Mouse (Mus musculus) lung, embryonic 14.5 days (tissue): ENCODE results near the gene Ntrk3. TPM values are rescaled to one million over a fixed set of nuclear protein-coding genes. Genes with fewer than 3 reads are reported as not detected.

Source experiments
- ATAC-seq: fragments of 200-750 bp; cut with Nextera tagmentation; 2 replicates; pipeline ENCODE4 v1.8.0; 2017; ENCODE audit warnings: mild to moderate bottlenecking, moderate TSS enrichment, moderate library complexity; ENCODE audit not compliant: insufficient read depth
- DNase-seq: peaks from one replicate; pipeline ENCODE4 v3.0.0-alpha.2; 2015
- H3K27ac ChIP-seq: fragments of 300-500 bp; sonication (generic); 2 replicates; pipeline ENCODE4 v1.5.1; 2014; ENCODE audit warnings: low read depth, mild to moderate bottlenecking, moderate library complexity
- H3K27me3 ChIP-seq: fragments of 300-500 bp; sonication (generic); 2 replicates; pipeline ENCODE4 v1.6.1; 2014; ENCODE audit warnings: low read length, control low read depth; ENCODE audit not compliant: insufficient read depth
- H3K36me3 ChIP-seq: fragments of 300-500 bp; sonication (generic); 2 replicates; pipeline ENCODE4 v1.6.1; 2014; ENCODE audit warnings: control low read depth; ENCODE audit not compliant: insufficient read depth
- H3K4me1 ChIP-seq: fragments of 300-500 bp; sonication (generic); 2 replicates; pipeline ENCODE4 v1.6.1; 2014; ENCODE audit warnings: antibody characterized with exemption, control low read depth; ENCODE audit not compliant: insufficient read depth
- H3K4me2 ChIP-seq: fragments of 300-500 bp; sonication (generic); 2 replicates; pipeline ENCODE4 v1.6.1; 2014; ENCODE audit warnings: mild to moderate bottlenecking
- H3K4me3 ChIP-seq: fragments of 300-500 bp; sonication (generic); 2 replicates; pipeline ENCODE4 v1.5.1; 2014; ENCODE audit warnings: low read depth, low read length
- H3K9ac ChIP-seq: fragments of 300-500 bp; sonication (generic); 2 replicates; pipeline ENCODE4 v1.6.1; 2014
- H3K9me3 ChIP-seq: fragments of 300-500 bp; sonication (generic); 2 replicates; pipeline ENCODE4 v1.6.1; 2016; ENCODE audit warnings: low read depth, low read length, control low read depth
- CTCF ChIP-seq: IDR thresholded peaks from 2 replicates; pipeline ENCODE4 v1.5.1; 2016; ENCODE audit warnings: antibody characterized with exemption, low read depth
- WGBS: fragments of 180-500 bp; shearing (Covaris S2); extraction: QIAGEN DNeasy Blood & Tissue Kit; methylation state at CpG from one replicate; pipeline ENCODE4 v1.1.7; 2014; 5-methylcytosine and 5-hydroxymethylcytosine counted together
- polyA plus RNA-seq: library from polyadenylated mRNA; unstranded; fragments of >200 nt; fragmentation: Nextera tagmentation; extraction: Ambion mirVana; gene quantifications from 2 replicates; pipeline ENCODE4 v1.2.1, GENCODE M21; 2014

Gene Ntrk3
- polyA plus RNA-seq, 1 experiment from 2014 or later: 0.36 TPM

DNA sequence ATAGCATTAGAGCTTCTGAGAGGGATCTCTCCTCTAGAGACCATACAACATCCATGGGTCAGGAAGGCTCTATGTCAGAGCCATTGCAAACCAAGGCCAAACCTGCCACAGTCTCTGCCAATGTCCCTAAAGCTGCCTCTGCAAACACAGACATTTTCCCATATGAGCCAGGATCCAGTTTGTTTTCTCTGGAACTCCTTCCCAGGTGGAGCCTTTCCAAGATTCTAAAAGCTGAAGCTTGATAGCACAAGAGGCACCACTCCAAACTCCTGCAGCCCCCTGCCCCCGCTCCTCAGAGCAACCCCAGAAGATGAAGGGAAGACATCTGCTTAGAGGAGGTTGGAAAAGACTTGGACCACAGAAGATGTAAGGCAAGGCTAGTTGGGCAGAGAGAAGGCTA lies 432.8 kb downstream of the Ntrk3 start:
- H3K27me3 ChIP-seq: no peaks in the 10 kb centered on the region
- H3K9ac ChIP-seq: no peak overlapping the region
- TF ChIP-seq CTCF: no peak
- H3K4me1 ChIP-seq: no peaks in the 10 kb centered on the region
- H3K36me3 ChIP-seq: no peaks in the 10 kb centered on the region
- no peak overlapping the region for H3K4me2 ChIP-seq
- DNase-seq (no peak), ATAC-seq (no peak)
- H3K9me3 ChIP-seq: peaks cover 6% of the 10 kb centered on the region; the same call in 1 of the 2 replicates
- no peak overlapping the region for H3K4me3 ChIP-seq
- no peak overlapping the region for H3K27ac ChIP-seq
- WGBS: 88% methylated on average over 1 of the region's 1 CpGs

DNA sequence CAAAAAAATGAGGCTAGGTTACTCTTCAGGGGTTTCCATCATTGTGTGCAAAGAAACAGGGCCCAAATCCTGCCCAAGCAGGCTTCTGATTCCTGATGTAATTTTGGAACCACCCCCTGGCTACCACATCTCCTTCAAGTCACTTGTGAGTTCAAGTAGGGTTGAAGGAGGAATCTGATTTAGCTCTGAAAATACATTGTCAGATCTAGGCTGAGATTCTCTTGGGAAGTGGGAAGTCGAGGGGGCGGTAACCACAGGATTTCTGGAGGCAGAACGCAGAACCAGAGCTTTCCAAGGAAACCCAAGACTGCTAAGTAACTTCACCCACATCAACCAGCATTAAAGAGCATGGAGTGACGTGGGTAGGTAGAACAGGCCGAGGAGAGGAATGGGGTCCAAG lies 440.5 kb downstream of the Ntrk3 start:
- no peak overlapping the region for H3K4me3 ChIP-seq
- H3K9me3 ChIP-seq: no peaks in the 10 kb centered on the region
- no peak overlapping the region for H3K27ac ChIP-seq
- H3K27me3 ChIP-seq: no peaks in the 10 kb centered on the region
- H3K9ac ChIP-seq: no peak overlapping the region
- WGBS: 82% methylated on average over 5 of the region's 5 CpGs
- TF ChIP-seq CTCF: no peak
- H3K36me3 ChIP-seq: no peaks in the 10 kb centered on the region
- no peaks in the 10 kb centered on the region for H3K4me1 ChIP-seq
- ATAC-seq (no peak), DNase-seq (no peak)
- H3K4me2 ChIP-seq: no peak overlapping the region

- DNase-seq (no peak), ATAC-seq (no peak)
- H3K4me1 ChIP-seq: no peaks in the 10 kb centered on the region
- no peak overlapping the region for H3K4me2 ChIP-seq
- H3K27me3 ChIP-seq: no peaks in the 10 kb centered on the region
- H3K4me3 ChIP-seq: no peak overlapping the region
- H3K36me3 ChIP-seq: no peaks in the 10 kb centered on the region
- H3K9me3 ChIP-seq: no peaks in the 10 kb centered on the region
- no peak overlapping the region for H3K9ac ChIP-seq
- H3K27ac ChIP-seq: no peak overlapping the region
- 60% methylated on average over 3 of the region's 3 CpGs for WGBS
- peak; percentile 30; the same call in 1 of the 2 replicates for TF ChIP-seq CTCF
Measured at GRCm38 (mm10) chr7:78294322-78294721, 443.5 kb downstream of the Ntrk3 start.

- Histone ChIP-seq H3K4me3 (no peak overlapping the region), H3K9ac (no peak overlapping the region), H3K9me3 (no peaks in the 10 kb centered on the region), H3K4me1 (no peaks in the 10 kb centered on the region), H3K27ac (no peak overlapping the region), H3K36me3 (no peaks in the 10 kb centered on the region), H3K4me2 (no peak overlapping the region), H3K27me3 (no peaks in the 10 kb centered on the region)
- no peak for TF ChIP-seq CTCF
- ATAC-seq (no peak), DNase-seq (no peak)
- WGBS: 71% methylated on average over 2 of the region's 2 CpGs
Measured at GRCm38 (mm10) chr7:78290186-78290585, 447.6 kb downstream of the Ntrk3 start.

DNA sequence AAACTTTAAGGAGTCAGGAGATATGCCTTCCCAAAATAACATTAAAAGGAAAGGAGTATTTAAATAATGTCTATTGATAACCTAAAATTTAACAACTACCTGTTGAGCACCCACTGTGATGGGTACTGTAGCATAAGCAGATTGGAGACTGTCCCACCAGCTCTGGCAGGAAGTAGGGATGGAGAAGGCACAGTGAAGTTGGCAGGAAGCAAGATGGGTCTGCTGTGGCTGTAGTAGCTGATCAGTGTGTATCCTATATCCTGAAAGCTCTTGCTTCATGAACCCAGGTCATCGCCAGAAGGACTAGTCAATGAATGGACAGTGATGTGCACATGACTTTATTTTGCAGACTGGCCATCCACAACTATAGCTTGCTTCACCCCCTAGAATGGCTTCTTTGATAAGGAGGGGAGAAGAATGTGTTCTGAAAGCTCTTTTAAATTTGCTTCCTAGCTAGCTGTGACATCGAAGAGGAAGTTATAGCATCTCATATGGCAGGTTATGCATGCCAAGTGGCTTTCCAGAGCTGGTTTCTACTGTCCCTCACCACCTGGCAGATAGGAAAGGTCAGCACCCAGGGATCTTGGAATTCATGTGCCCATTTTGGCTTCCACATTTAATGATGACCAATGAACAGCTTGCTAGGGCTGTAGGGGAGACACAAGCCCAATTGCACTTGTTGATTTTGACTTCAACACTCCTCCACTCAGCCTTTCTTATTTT lies 451.1 kb downstream of the Ntrk3 start:
- H3K36me3 ChIP-seq: no peaks in the 10 kb centered on the region
- no peak for DNase-seq
- no peaks in the 10 kb centered on the region for H3K27me3 ChIP-seq
- H3K4me3 ChIP-seq: no peak overlapping the region
- H3K9me3 ChIP-seq: no peaks in the 10 kb centered on the region
- no peak overlapping the region for H3K4me2 ChIP-seq
- no peak for ATAC-seq
- no peak overlapping the region for H3K9ac ChIP-seq
- WGBS: 87% methylated on average over 2 of the region's 2 CpGs
- no peak for TF ChIP-seq CTCF
- H3K4me1 ChIP-seq: no peaks in the 10 kb centered on the region
- H3K27ac ChIP-seq: no peak overlapping the region

DNA sequence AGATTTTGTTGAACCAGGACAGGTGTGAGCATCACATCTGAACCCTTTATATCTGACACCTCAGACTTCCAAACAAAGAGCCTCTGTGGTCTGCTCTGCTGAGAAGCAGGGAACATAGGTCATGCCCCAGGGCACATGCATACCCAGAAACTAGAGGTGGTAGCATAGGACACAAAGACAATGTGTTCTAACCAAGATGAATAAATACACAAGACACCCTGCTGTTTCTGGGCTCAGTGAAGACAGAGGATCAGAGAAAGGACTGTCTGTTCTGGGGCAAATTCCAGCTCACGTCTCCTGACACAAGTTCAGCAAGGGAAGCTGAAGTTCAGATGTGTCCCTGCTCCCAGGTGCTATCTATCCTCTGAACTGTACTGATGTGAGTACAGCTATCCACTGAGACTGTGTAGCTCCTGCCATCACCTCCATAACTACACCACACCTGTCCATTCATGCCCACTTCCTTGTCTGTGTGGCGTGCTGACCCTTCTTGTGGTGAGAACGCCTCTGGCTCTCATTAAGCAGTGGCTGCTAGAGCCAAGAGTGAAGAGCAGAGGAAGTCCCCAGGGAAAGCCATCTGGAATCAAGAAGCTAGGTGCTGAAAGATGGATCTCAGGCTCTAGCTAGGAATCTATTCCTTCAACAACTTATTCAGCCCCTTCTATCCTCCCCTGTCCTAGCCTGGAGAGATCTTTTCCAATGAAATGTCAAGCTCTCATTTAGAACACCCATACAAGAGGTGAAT lies 468.1 kb downstream of the Ntrk3 start:
- no peak for TF ChIP-seq CTCF
- H3K9me3 ChIP-seq: no peaks in the 10 kb centered on the region

GRCm38 (mm10) chr7:78267461-78268007 lies 470.3 kb downstream of the Ntrk3 start:
- H3K27me3 ChIP-seq: no peaks in the 10 kb centered on the region
- no peaks in the 10 kb centered on the region; the same call in 1 of the 2 replicates for H3K4me1 ChIP-seq
- DNase-seq (peak; percentile 83), ATAC-seq (peak; percentile 46; the same call in 1 of the 2 replicates)
- H3K4me2 ChIP-seq: no peak overlapping the region
- H3K9ac ChIP-seq: no peak overlapping the region
- no peak overlapping the region for H3K27ac ChIP-seq
- H3K36me3 ChIP-seq: no peaks in the 10 kb centered on the region
- TF ChIP-seq CTCF: peak; percentile 68
- WGBS: 2% methylated on average over 1 of the region's 1 CpGs
- no peaks in the 10 kb centered on the region for H3K9me3 ChIP-seq
- no peak overlapping the region for H3K4me3 ChIP-seq

More for the DNA sequence above, 468.1 kb downstream of the Ntrk3 start:
- no peak for ATAC-seq
- peak; percentile 41 for DNase-seq
- Histone ChIP-seq H3K27ac (no peak overlapping the region), H3K9ac (no peak overlapping the region), H3K27me3 (no peaks in the 10 kb centered on the region), H3K4me2 (no peak overlapping the region), H3K4me1 (no peaks in the 10 kb centered on the region; the same call in 1 of the 2 replicates), H3K4me3 (no peak overlapping the region), H3K36me3 (no peaks in the 10 kb centered on the region)
- 46% methylated on average over 3 of the region's 3 CpGs for WGBS
